Mouse (Mus musculus) A20 (cell line): ENCODE measurements at regions not wholly inside any gene's neighbourhood (a gene's known extent, or its start where the extent isn't known, plus 50 kb on each side); places are given as distances from the start of the nearest gene placed in this dataset.
A peak's percentile ranks its signal among the peaks of the same experiment; 100 is the strongest.

Experiments
- DNase-seq: peaks from one replicate; pipeline ENCODE4 v3.0.0-alpha.2; 2011; ENCODE audit warnings: low read depth, low spot score

GRCm38 (mm10) chr9:122625081-122625480 is 122.1 kb upstream of the Topaz1 start:
- DNase-seq, result no peak

GRCm38 (mm10) chr9:122626346-122626745 is 120.8 kb upstream of the Topaz1 start:
- DNase-seq, result no peak

DNA sequence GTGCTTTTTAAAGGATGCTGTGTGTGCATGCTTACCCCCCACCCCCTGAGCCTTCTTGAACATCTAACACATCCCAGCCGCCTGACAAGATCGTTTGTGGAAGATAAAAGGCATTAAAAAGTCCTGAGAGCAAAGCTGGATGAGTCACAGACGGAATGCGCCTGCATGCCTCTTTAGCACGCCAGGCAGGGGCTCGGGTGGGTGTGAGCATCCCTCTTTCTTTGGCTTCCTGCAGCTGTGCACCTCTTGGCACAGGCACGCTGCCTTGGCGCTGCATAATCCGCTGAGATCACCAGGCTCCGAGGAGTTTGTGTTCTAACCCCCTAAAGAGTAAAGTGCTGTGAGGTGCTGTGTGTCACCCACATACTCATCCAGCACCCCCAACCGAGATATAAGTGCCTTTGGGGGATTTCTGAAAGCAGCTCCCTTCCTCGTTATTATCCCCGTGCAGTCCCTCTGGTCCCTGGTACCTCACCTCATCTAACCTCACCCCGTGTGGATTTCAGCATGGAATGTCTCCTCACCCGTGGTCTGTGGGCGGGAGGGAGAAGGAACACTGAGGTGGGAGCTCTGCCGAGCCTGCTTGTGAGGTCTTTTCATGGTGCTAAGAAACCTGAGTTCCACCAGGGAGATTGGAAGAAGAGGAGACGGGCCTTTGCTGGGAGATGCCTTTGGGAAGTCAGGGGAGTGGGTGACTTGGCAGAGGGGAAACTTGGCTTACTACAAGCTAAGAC is 117.8 kb upstream of the Topaz1 start:
- DNase-seq, result no peak

DNA sequence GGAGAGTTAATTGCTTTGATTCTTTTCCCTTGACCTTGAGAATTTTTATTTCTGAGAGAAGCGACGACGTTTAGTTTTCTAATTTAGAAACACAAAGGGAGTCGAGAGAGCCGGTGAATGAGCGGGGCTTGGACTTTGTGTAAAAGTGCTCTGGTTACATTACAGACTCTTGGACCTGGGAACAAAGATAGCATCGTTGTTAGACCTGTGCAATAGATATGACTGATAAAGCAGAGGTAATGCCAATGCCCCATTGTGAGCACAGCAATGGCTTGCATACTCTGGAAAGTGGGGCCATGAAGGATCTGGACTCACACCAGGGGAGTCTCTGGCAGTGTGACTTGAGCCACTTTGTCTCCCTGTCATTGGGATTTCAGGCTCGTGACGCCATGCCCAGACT is 115.4 kb upstream of the Topaz1 start:
- DNase-seq, result no peak

DNA sequence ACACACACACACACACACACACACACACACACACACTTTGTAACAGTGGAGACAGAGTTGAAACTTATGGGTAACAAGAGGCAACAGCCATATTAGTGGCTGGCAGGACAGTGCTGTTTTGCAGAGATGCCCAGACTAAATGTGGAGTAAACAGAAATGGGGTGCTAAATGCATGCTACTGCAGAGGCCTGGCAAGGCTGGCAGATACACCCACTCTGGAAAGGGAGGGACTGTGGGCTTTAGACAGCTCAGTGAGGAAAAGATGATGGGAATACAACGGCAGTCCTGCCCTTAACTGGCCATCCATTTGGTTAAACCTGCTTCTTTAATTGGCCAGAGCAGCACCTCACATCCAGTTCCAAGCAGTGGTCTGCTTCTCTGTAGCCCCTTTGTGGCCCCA is 113.7 kb upstream of the Topaz1 start:
- DNase-seq, result no peak

DNA sequence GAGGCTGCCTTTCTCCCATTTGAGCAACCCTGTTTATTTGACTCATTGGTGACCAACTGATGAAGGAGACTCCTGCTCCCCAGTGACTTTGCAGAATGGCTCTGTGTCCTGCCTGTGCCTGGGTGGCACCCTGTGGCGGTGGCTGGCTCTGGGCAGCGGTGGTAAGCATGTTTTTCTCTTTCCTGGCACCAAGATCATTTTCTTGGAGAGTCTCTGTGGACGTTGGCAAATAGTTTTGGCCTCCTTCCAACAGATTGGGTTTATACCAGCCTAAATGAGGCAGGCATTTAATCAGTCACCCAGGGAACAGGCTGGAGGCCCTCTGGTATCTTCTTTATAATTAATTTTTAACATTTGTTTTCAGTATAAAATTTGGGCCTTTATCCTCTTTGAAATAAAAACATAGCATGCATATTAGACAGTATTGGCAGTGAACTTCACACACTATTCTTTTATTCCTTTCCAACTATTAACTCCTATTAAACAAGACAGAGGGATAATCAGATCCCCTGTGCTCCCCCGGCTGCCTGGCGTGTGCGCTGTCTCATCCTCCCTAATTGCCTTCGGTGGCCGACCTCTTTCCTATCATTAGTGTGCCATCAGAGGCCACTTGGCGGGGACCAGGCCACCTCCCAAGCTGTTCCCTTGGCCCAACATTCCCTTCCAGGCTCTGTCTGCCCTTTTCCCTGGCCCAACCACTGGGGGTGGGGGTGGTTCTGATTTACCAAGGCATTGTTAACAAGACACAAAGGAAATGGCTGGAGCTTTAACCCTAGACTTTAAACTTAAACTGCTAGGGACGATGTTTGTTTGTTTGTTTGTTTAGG is 111.8 kb upstream of the Topaz1 start:
- no peak for DNase-seq

GRCm38 (mm10) chr9:122637591-122637990 is 109.6 kb upstream of the Topaz1 start:
- DNase-seq, result no peak

GRCm38 (mm10) chr9:122639239-122639638 is 107.9 kb upstream of the Topaz1 start:
- no peak for DNase-seq

DNA sequence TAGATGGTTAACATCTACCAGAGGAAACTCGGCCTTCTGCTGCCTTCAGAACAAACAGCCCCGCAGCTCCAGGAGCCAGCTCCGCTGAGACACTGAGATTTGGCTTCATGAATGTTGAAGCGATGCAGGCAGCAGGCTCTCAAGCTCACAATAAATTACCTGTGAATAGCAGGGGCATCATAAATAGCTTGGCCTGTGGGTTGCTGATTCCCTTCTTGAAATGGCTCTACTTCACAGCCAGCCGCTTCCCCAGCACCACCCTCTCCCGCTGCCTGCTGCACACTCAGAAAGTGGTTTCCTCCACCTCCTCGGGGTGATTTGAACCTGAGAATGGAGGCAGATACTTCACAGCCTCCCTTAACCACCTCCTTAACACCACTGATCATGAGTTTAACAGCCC is 104.2 kb upstream of the Topaz1 start:
- DNase-seq, result no peak

GRCm38 (mm10) chr9:122645569-122645968 is 101.6 kb upstream of the Topaz1 start:
- DNase-seq, result no peak

- DNase-seq, result no peak
Measured at GRCm38 (mm10) chr9:122650862-122651261, 96.3 kb upstream of the Topaz1 start.

GRCm38 (mm10) chr9:122655583-122655982 is 91.6 kb upstream of the Topaz1 start:
- no peak for DNase-seq

- DNase-seq, result no peak
Measured at GRCm38 (mm10) chr9:122660050-122660449, 87.1 kb upstream of the Topaz1 start.

- no peak for DNase-seq
Measured at GRCm38 (mm10) chr9:122666978-122667645, 80.0 kb upstream of the Topaz1 start.

DNA sequence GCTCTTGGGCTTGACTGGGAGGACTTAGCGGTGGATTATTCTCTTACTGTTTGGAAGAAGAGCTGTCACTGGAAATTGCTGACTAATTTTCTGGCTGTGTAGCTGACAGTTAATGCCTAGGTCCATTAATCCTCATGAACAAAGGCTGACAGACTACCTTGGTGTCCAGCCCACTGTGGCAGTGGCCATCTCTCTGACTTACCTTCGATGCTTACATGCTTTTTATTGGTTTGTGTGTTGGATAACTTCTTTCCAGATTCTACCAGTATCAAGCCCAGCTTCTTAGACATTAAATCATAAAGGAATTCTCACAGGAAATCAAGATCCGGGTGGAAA is 79.5 kb upstream of the Topaz1 start:
- no peak for DNase-seq

DNA sequence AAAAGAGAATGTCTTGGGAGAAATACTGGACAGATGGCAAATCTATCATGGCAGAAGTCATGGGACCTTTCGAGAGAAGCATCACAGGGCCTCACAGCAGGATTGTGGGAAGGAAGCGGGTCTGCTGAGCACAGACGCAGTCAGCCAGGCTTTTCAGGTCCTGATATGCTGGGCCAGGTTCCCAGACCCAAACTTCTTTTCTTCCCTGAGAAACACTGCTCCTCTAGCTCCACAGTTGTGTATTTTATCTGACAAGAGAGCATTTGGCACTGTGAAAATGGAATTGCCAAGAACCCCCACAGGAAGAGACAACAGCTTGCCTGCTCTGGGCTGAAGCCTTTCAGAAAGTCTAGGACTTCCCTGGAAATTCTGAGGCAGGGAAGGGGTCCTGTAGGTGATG is 73.4 kb upstream of the Topaz1 start:
- no peak for DNase-seq

DNA sequence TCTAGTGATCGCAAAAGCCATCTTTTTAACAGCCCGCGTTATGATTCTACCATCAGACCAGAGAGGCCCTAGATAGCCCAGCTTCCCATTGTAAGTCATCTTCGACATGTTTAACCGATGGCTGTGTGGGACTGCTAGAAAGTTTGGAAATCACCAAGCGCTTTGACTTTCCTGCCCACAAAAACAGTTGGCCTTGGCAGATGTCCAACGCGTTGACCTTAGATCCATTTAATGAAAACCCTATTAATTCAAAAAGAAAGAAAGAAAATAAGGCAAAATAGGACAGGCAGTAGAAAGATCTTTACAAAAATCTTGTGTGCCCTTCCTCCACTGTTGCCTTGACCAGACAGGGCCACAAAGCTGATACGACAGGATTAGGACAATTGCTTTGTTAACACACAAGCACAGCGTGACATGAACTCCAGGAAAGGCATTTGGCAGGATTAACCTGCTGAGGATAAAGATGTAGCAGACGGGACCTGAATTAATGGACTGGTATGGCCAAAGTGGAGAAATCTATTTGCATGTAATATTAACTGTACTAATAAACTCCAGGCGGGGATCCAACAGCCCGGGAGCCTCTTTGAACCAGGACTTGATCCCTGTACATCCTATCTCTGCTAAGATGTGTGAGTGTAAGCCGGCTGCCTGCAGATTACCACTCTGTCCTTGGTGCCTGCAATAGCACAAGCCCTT is 69.0 kb upstream of the Topaz1 start:
- DNase-seq, result no peak

- DNase-seq, result peak; percentile 35
Measured at GRCm38 (mm10) chr9:122687170-122687569, 60.0 kb upstream of the Topaz1 start.

GRCm38 (mm10) chr9:122691879-122692278 is 55.3 kb upstream of the Topaz1 start:
- DNase-seq, result peak; percentile 59

GRCm38 (mm10) chr9:122695724-122696123 is 51.4 kb upstream of the Topaz1 start:
- DNase-seq, result no peak
